Mouse (Mus musculus): ENCODE results near the gene Prrt1. TPM values are rescaled to one million over a fixed set of nuclear protein-coding genes. Genes with fewer than 3 reads are reported as not detected.
A peak's percentile ranks its signal among the peaks of the same experiment; 100 is the strongest.

The Prrt1 gene
- polyA plus RNA-seq, 1 experiment = not detected

- H3K4me3 ChIP-seq (ENCODE audit: low read depth, low read length) = peak within 1 kb of the TSS; percentile 37; the same call in 1 of the 2 replicates
- no peaks in the 10 kb centered on the region for H3K27me3 ChIP-seq (ENCODE audit: control insufficient read depth, insufficient read depth, low read length, poor library complexity, severe bottlenecking)
- H3K27ac ChIP-seq (ENCODE audit: insufficient read depth, low read length) = peak within 1 kb of the TSS; percentile 33; the same call in 1 of the 2 replicates
- peaks cover 11% of the 10 kb centered on the region for H3K4me1 ChIP-seq (ENCODE audit: control insufficient read depth, insufficient read depth, low read length)
- peak within 1 kb of the TSS; percentile 43 for H3K9ac ChIP-seq (ENCODE audit: low read depth, poor library complexity, severe bottlenecking)
- H3K36me3 ChIP-seq (ENCODE audit: control insufficient read depth, insufficient read depth, low read length, poor library complexity, severe bottlenecking) = 0 out of 2 replicates have a peak, but pooled peaks cover 4% of the 10 kb centered on the region
- TF ChIP-seq POLR2A (IDR thresholded peaks at IDR 0.05; ENCODE audit: insufficient read depth, low read length) (no peak), CTCF (IDR thresholded peaks at IDR 0.05; ENCODE audit: low read depth, low read length) (no peak), EP300 (IDR thresholded peaks at IDR 0.05; ENCODE audit: insufficient read depth, low read depth, low read length) (0 out of 2 replicates have a peak, but pooled peaks have one; percentile 13)
- H3K9me3 ChIP-seq (replicated peaks; ENCODE audit: control insufficient read depth, insufficient read depth, low read length, poor library complexity, severe bottlenecking) = no peaks in the 10 kb centered on the region
Observed at GRCm38 (mm10) chr17:34589681-34590101, 39.6 kb upstream of the Prrt1 start, which contains the start of gene Gpsm3. TSS of gene Gpsm3 (plus strand) at chr17:34589806.

DNA sequence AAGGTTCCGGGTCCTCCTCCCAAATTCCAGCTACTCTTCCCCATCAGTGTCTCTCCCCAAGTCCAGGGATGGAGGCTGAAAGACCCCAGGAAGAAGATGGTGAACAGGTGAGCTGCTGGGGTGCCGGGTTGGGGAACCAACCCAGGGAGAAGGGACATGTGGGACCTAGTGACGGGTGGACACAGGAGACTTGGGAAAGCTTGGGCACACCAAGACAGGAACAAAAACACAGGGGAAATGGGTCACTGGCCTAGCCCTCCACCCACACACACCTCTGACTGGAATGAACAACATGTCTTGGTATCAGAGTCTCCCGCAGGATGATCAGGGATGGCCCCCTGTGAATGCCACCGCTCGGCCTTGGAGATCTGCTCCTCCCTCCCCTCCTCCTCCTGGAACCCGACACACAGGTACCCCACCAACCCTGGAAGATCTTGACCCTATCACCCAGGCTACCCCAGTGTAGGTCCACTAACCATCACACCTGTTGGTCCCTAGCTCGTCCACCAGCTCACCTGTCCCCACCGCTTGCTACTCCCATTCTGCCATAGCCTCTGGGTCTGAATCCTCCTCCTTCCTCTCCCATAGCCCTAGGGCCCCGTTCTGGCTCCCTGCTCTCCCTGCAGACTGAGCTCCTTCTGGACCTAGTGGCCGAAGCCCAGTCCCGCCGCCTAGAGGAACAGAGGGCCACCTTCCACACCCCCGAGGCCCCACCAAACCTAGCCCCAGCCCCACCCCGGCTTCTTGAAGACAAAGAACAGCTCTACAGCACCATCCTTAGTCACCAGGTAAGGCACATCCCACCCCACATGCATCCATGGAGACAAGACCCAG, 39.0 kb upstream of the Prrt1 start:
- H3K27me3 ChIP-seq (ENCODE audit: control insufficient read depth, insufficient read depth, low read length, poor library complexity, severe bottlenecking) = no peaks in the 10 kb centered on the region
- H3K4me3 ChIP-seq (ENCODE audit: low read depth, low read length) = peak overlapping the region; percentile 73; the same call in 1 of the 2 replicates
- 0 out of 2 replicates have a peak, but pooled peaks cover 6% of the 10 kb centered on the region for H3K36me3 ChIP-seq (ENCODE audit: control insufficient read depth, insufficient read depth, low read length, poor library complexity, severe bottlenecking)
- H3K4me1 ChIP-seq (ENCODE audit: control insufficient read depth, insufficient read depth, low read length) = peaks cover 11% of the 10 kb centered on the region
- H3K27ac ChIP-seq (ENCODE audit: insufficient read depth, low read length) = peak overlapping the region; percentile 75
- H3K9ac ChIP-seq (ENCODE audit: low read depth, poor library complexity, severe bottlenecking) = peak overlapping the region; percentile 98
- TF ChIP-seq POLR2A (IDR thresholded peaks at IDR 0.05; ENCODE audit: insufficient read depth, low read length) (no peak), EP300 (IDR thresholded peaks at IDR 0.05; ENCODE audit: insufficient read depth, low read depth, low read length) (no peak), CTCF (IDR thresholded peaks at IDR 0.05; ENCODE audit: low read depth, low read length) (no peak)
- H3K9me3 ChIP-seq (replicated peaks; ENCODE audit: control insufficient read depth, insufficient read depth, low read length, poor library complexity, severe bottlenecking) = no peaks in the 10 kb centered on the region

DNA sequence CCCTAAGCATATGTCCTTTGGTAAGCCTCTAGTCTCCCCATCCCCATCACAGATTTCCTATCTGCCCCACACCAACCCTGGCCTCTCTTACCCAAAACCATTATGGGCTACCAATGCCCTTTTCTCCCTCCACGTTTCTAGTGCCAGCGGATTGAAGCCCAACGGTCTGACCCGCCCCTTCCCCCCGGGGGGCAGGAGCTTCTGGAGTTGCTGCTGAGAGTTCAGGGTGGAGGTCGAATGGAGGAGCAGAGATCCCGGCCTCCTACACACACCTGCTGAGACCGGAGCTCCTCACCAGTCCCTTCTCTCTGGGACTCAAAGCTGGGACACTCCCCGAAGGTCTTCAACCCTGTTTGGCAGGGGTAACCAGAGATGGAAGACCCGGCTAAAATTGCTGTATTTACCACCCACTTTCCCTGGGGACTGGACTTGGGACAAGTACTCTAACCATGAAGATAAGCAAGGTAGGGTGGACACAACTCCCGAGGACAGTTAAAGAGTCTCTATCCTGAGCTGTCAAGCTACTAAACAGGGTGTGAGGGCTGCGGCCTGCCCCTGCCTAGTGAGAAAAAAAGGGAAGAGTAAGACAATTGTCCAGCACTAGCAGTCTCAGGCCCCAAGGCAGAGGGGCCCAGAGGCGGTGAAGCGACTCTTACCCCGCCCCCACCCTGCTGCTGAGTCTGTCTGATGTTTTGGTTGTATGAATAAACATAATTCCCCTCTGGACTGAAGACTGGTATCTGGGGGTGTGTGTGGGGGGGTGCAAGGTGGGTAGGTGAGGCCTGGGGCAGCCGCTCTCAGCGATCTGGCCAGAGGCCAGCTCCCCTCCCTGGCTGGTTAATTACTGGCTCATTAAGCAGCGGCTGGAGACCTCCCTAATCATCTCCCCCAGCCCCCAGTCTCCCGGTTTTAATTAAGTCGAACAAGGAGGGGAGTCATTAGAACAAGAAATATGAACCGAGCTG, 38.0 kb upstream of the Prrt1 start, which contains the start of gene Pbx2:
Gene Pbx2 (plus strand): TSS at position 238 of the 965 bp plus-strand sequence.
- H3K4me1 ChIP-seq (ENCODE audit: control insufficient read depth, insufficient read depth, low read length) = peaks cover 11% of the 10 kb centered on the region
- H3K36me3 ChIP-seq (ENCODE audit: control insufficient read depth, insufficient read depth, low read length, poor library complexity, severe bottlenecking) = 0 out of 2 replicates have a peak, but pooled peaks cover 6% of the 10 kb centered on the region
- no peak for TF ChIP-seq CTCF (IDR thresholded peaks at IDR 0.05; ENCODE audit: low read depth, low read length)
- TF ChIP-seq POLR2A (IDR thresholded peaks at IDR 0.05; ENCODE audit: insufficient read depth, low read length) = no peak
- no peak for TF ChIP-seq EP300 (IDR thresholded peaks at IDR 0.05; ENCODE audit: insufficient read depth, low read depth, low read length)
- H3K27me3 ChIP-seq (ENCODE audit: control insufficient read depth, insufficient read depth, low read length, poor library complexity, severe bottlenecking) = no peaks in the 10 kb centered on the region
- no peaks in the 10 kb centered on the region for H3K9me3 ChIP-seq (replicated peaks; ENCODE audit: control insufficient read depth, insufficient read depth, low read length, poor library complexity, severe bottlenecking)
- H3K27ac ChIP-seq (ENCODE audit: insufficient read depth, low read length) = peak within 1 kb of the TSS; percentile 75
- H3K9ac ChIP-seq (ENCODE audit: low read depth, poor library complexity, severe bottlenecking) = peak within 1 kb of the TSS; percentile 98
- peak within 1 kb of the TSS; percentile 73 for H3K4me3 ChIP-seq (ENCODE audit: low read depth, low read length)

DNA sequence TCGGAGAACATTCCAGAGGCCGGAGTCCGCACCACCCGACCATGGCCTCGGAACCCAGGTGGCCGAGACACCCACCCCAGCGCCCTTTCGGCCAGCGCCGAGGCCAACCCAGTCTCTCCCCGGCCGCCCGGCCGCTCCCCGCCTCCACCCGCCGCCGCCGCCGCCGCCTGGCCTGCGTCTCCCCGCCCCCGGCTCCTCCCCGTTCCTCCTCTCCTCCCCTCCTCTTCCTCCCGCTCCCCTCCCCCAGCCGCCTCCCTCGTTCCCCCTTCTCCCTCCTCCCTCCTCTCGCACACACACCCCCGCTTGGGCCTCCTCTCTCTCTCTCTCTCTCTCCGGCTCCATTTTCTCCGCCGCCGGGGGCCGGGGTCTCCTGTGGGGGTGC, 37.3 kb upstream of the Prrt1 start:
- Histone ChIP-seq H3K4me1 (ENCODE audit: control insufficient read depth, insufficient read depth, low read length) (peaks cover 11% of the 10 kb centered on the region), H3K4me3 (ENCODE audit: low read depth, low read length) (peak overlapping the region; percentile 73), H3K9ac (ENCODE audit: low read depth, poor library complexity, severe bottlenecking) (peak overlapping the region; percentile 98), H3K27ac (ENCODE audit: insufficient read depth, low read length) (peak overlapping the region; percentile 75; the same call in 1 of the 2 replicates), H3K27me3 (ENCODE audit: control insufficient read depth, insufficient read depth, low read length, poor library complexity, severe bottlenecking) (no peaks in the 10 kb centered on the region), H3K9me3 (replicated peaks; ENCODE audit: control insufficient read depth, insufficient read depth, low read length, poor library complexity, severe bottlenecking) (no peaks in the 10 kb centered on the region), H3K36me3 (ENCODE audit: control insufficient read depth, insufficient read depth, low read length, poor library complexity, severe bottlenecking) (0 out of 2 replicates have a peak, but pooled peaks cover 6% of the 10 kb centered on the region)
- TF ChIP-seq EP300 (IDR thresholded peaks at IDR 0.05; ENCODE audit: insufficient read depth, low read depth, low read length) = no peak
- peak; percentile 52 for TF ChIP-seq POLR2A (IDR thresholded peaks at IDR 0.05; ENCODE audit: insufficient read depth, low read length)
- TF ChIP-seq CTCF (IDR thresholded peaks at IDR 0.05; ENCODE audit: low read depth, low read length) = no peak

DNA sequence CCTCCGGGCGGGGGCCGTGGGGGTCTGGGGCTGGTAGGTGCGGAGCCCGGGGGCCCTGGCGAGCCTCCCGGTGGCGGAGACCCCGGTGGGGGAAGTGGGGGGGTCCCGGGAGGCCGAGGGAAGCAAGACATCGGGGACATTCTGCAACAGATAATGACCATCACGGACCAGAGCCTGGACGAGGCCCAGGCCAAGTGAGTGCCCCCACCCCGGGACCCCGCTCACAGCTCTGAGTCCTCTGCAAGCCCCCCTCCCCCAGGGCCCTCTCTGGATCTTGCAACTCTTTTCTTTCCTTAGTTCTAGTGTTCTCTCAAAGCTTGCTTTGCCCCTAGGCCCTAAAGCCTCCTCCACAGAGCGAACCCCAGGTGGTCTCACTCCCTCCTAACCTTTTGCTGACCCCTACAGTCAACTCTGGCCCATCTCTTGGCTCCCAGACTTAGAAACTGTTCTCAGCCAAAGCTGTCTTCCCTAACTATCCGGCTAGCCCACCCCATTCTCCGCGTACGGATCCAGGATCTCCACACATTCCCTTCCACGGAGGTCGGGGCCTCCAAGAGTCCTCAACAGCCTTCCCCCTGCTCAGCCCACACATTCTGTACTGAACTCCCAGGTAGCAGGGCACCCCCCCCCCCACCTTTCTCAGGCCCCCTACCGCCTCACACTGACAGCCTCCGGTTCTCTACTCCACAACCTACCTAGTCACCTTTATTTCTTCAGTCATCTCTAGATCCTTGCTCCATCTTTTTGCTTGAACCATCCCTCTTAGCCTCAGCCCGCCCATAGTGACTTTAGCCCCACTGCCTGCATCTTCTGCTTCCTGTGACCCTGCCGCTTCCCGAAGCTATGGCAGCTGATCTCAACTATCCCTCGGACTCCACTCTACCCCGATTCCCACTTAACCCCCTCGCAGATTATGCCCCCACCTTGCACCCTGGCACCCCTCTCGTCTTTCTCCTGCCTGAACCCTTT, 36.5 kb upstream of the Prrt1 start:
- H3K27ac ChIP-seq (ENCODE audit: insufficient read depth, low read length) = no peak overlapping the region
- peak overlapping the region; percentile 98 for H3K9ac ChIP-seq (ENCODE audit: low read depth, poor library complexity, severe bottlenecking)
- H3K36me3 ChIP-seq (ENCODE audit: control insufficient read depth, insufficient read depth, low read length, poor library complexity, severe bottlenecking) = 0 out of 2 replicates have a peak, but pooled peaks cover 6% of the 10 kb centered on the region
- TF ChIP-seq EP300 (IDR thresholded peaks at IDR 0.05; ENCODE audit: insufficient read depth, low read depth, low read length) (no peak), POLR2A (IDR thresholded peaks at IDR 0.05; ENCODE audit: insufficient read depth, low read length) (no peak), CTCF (IDR thresholded peaks at IDR 0.05; ENCODE audit: low read depth, low read length) (no peak)
- H3K4me3 ChIP-seq (ENCODE audit: low read depth, low read length) = peak overlapping the region; percentile 16
- no peaks in the 10 kb centered on the region for H3K27me3 ChIP-seq (ENCODE audit: control insufficient read depth, insufficient read depth, low read length, poor library complexity, severe bottlenecking)
- peaks cover 11% of the 10 kb centered on the region for H3K4me1 ChIP-seq (ENCODE audit: control insufficient read depth, insufficient read depth, low read length)
- H3K9me3 ChIP-seq (replicated peaks; ENCODE audit: control insufficient read depth, insufficient read depth, low read length, poor library complexity, severe bottlenecking) = no peaks in the 10 kb centered on the region

Measured in ES-Bruce4 (cell line).